15 mouse cellular contexts compared by ENCODE assay signal in genomic region chr5:92893711-92894110, GRCm38 (mm10).
DNase-seq lines count a peak whose midpoint lies in the region; ATAC-seq and TF ChIP-seq lines count a peak whose summit lies in the region.
"Had no signal": no experiment of that assay in that cellular context is flagged by ENCODE, and none has a peak within 500 bp of the region (broad histone marks: within the 10 kb centered on the region; RNA-seq: fewer than 3 reads in every experiment).

No protein-coding gene starts in this region.

- no peaks in the 10 kb centered on the region for H3K27me3 ChIP-seq in intestine, embryonic 14.5 days (replicated peaks; ENCODE audit: control insufficient read depth, insufficient read depth, low read length)
- H3K27me3 ChIP-seq in intestine, postnatal 0 days (replicated peaks; ENCODE audit: control insufficient read depth, insufficient read depth, low read length): no peaks in the 10 kb centered on the region
- H3K27me3 ChIP-seq in midbrain, embryonic 13.5 days: no peaks in the 10 kb centered on the region
- no peaks in the 10 kb centered on the region for H3K27me3 ChIP-seq in midbrain, embryonic 16.5 days (ENCODE audit: control insufficient read depth, insufficient read depth, low read depth, low read length)
- no peaks in the 10 kb centered on the region for H3K27me3 ChIP-seq in forebrain, embryonic 12.5 days
- H3K27me3 ChIP-seq in lung, postnatal 0 days (replicated peaks; ENCODE audit: insufficient read depth, low read length): no peaks in the 10 kb centered on the region

- DNase-seq in intestine, embryonic 14.5 days (ENCODE audit: low spot score): no peak
- no peak for DNase-seq in lung, postnatal 0 days (ENCODE audit: low spot score)
- no peak for DNase-seq in cerebellum, postnatal 25 days
- DNase-seq: cerebellum, adult 18-20 months; gastrocnemius, postnatal 14 days; layer of hippocampus, adult 9-11 months; liver, embryonic 13.5 days; lung, postnatal 4 days; thymus, adult 18-20 months had no signal

- TF ChIP-seq EP300 in lung, postnatal 0 days (IDR thresholded peaks at IDR 0.05): no peak

- TF ChIP-seq CTCF in intestine, postnatal 0 days (IDR thresholded peaks at IDR 0.05; ENCODE audit: low read depth): no peak
- no peak for TF ChIP-seq CTCF in lung, postnatal 0 days (IDR thresholded peaks at IDR 0.05)

- no peaks in the 10 kb centered on the region for H3K36me3 ChIP-seq in intestine, embryonic 14.5 days (ENCODE audit: control insufficient read depth, insufficient read depth, low read length)
- H3K36me3 ChIP-seq in intestine, postnatal 0 days (ENCODE audit: control insufficient read depth, insufficient read depth): no peaks in the 10 kb centered on the region
- H3K36me3 ChIP-seq in midbrain, embryonic 13.5 days: no peaks in the 10 kb centered on the region
- H3K36me3 ChIP-seq in midbrain, embryonic 16.5 days (ENCODE audit: control insufficient read depth, insufficient read depth, low read length): no peaks in the 10 kb centered on the region
- H3K36me3 ChIP-seq in forebrain, embryonic 12.5 days (replicated peaks): no peaks in the 10 kb centered on the region
- no peaks in the 10 kb centered on the region for H3K36me3 ChIP-seq in lung, postnatal 0 days (ENCODE audit: insufficient read depth, low read length)
- H3K36me3 ChIP-seq: liver, embryonic 13.5 days had no signal

- peak overlapping the region; percentile 59; the same call in 1 of the 2 replicates for H3K27ac ChIP-seq in intestine, embryonic 14.5 days (ENCODE audit: low read depth)
- H3K27ac ChIP-seq in intestine, postnatal 0 days (ENCODE audit: low read depth, low read length): no peak overlapping the region; the same call in 1 of the 2 replicates
- 0 out of 2 replicates have a peak overlapping the region, but pooled peaks have one; percentile 4 for H3K27ac ChIP-seq in midbrain, embryonic 13.5 days
- H3K27ac ChIP-seq in midbrain, embryonic 16.5 days (ENCODE audit: low read length): no peak overlapping the region
- peak overlapping the region; percentile 67 for H3K27ac ChIP-seq in forebrain, embryonic 12.5 days
- H3K27ac ChIP-seq in lung, postnatal 0 days (ENCODE audit: low read length): no peak overlapping the region
- H3K27ac ChIP-seq: kidney, postnatal 0 days; liver, embryonic 13.5 days had no signal

- H3K4me2 ChIP-seq in intestine, embryonic 14.5 days (ENCODE audit: low read length): no peak overlapping the region
- no peak overlapping the region for H3K4me2 ChIP-seq in intestine, postnatal 0 days (replicated peaks; ENCODE audit: low read depth)
- H3K4me2 ChIP-seq in midbrain, embryonic 13.5 days (replicated peaks): no peak overlapping the region
- H3K4me2 ChIP-seq in midbrain, embryonic 16.5 days (ENCODE audit: low read length): no peak overlapping the region
- peak overlapping the region; percentile 15 for H3K4me2 ChIP-seq in forebrain, embryonic 12.5 days
- H3K4me2 ChIP-seq in lung, postnatal 0 days (replicated peaks; ENCODE audit: low read depth, low read length): no peak overlapping the region
- H3K4me2 ChIP-seq: heart, embryonic 11.5 days; liver, embryonic 13.5 days had no signal

- peaks cover 26% of the 10 kb centered on the region for H3K4me1 ChIP-seq in intestine, embryonic 14.5 days (replicated peaks; ENCODE audit: control insufficient read depth, insufficient read depth, low read length)
- peaks cover 17% of the 10 kb centered on the region; the same call in 1 of the 2 replicates for H3K4me1 ChIP-seq in intestine, postnatal 0 days (replicated peaks; ENCODE audit: control insufficient read depth, insufficient read depth, low read length)
- H3K4me1 ChIP-seq in midbrain, embryonic 13.5 days (replicated peaks): peaks cover 29% of the 10 kb centered on the region
- peaks cover 6% of the 10 kb centered on the region for H3K4me1 ChIP-seq in midbrain, embryonic 16.5 days (ENCODE audit: control insufficient read depth, insufficient read depth, low read length)
- H3K4me1 ChIP-seq in forebrain, embryonic 12.5 days: peaks cover 36% of the 10 kb centered on the region
- peaks cover 7% of the 10 kb centered on the region; the same call in 1 of the 2 replicates for H3K4me1 ChIP-seq in lung, postnatal 0 days (ENCODE audit: insufficient read depth, low read depth, low read length)

- no peak overlapping the region for H3K9ac ChIP-seq in intestine, embryonic 14.5 days (ENCODE audit: low read length)
- no peak overlapping the region for H3K9ac ChIP-seq in intestine, postnatal 0 days (ENCODE audit: low read depth, low read length)
- H3K9ac ChIP-seq in midbrain, embryonic 13.5 days (replicated peaks): no peak overlapping the region
- H3K9ac ChIP-seq in midbrain, embryonic 16.5 days (ENCODE audit: low read depth, low read length): no peak overlapping the region
- no peak overlapping the region for H3K9ac ChIP-seq in forebrain, embryonic 12.5 days
- no peak overlapping the region for H3K9ac ChIP-seq in lung, postnatal 0 days (replicated peaks; ENCODE audit: low read depth)
- H3K9ac ChIP-seq: liver, embryonic 13.5 days had no signal

- no peaks in the 10 kb centered on the region for H3K9me3 ChIP-seq in intestine, embryonic 14.5 days (ENCODE audit: control insufficient read depth, low read length)
- H3K9me3 ChIP-seq in intestine, postnatal 0 days (ENCODE audit: control insufficient read depth): no peaks in the 10 kb centered on the region
- H3K9me3 ChIP-seq in midbrain, embryonic 13.5 days: no peaks in the 10 kb centered on the region
- H3K9me3 ChIP-seq in midbrain, embryonic 16.5 days (replicated peaks; ENCODE audit: control insufficient read depth, low read length, poor library complexity, severe bottlenecking): no peaks in the 10 kb centered on the region
- no peaks in the 10 kb centered on the region for H3K9me3 ChIP-seq in forebrain, embryonic 12.5 days
- no peaks in the 10 kb centered on the region for H3K9me3 ChIP-seq in lung, postnatal 0 days (ENCODE audit: low read length)
- H3K9me3 ChIP-seq: liver, embryonic 13.5 days had no signal

- no peak overlapping the region for H3K4me3 ChIP-seq in intestine, embryonic 14.5 days (ENCODE audit: low read depth, low read length)
- no peak overlapping the region for H3K4me3 ChIP-seq in intestine, postnatal 0 days (ENCODE audit: low read depth, low read length)
- no peak overlapping the region for H3K4me3 ChIP-seq in midbrain, embryonic 13.5 days (replicated peaks)
- no peak overlapping the region for H3K4me3 ChIP-seq in midbrain, embryonic 16.5 days (ENCODE audit: low read depth, low read length)
- no peak overlapping the region for H3K4me3 ChIP-seq in forebrain, embryonic 12.5 days (replicated peaks)
- H3K4me3 ChIP-seq in lung, postnatal 0 days (ENCODE audit: low read depth, low read length): no peak overlapping the region
- H3K4me3 ChIP-seq: liver, embryonic 13.5 days had no signal

- WGBS in intestine, embryonic 14.5 days: 4% methylated on average over 1 of the region's 1 CpGs
- WGBS in intestine, postnatal 0 days: 22% methylated on average over 1 of the region's 1 CpGs
- 0% methylated on average over 1 of the region's 1 CpGs for WGBS in midbrain, embryonic 13.5 days
- WGBS in midbrain, embryonic 16.5 days: 9% methylated on average over 1 of the region's 1 CpGs
- WGBS in forebrain, embryonic 12.5 days: 4% methylated on average over 1 of the region's 1 CpGs
- 22% methylated on average over 1 of the region's 1 CpGs for WGBS in lung, postnatal 0 days

- no peak for ATAC-seq in intestine, embryonic 14.5 days (replicated peaks; ENCODE audit: low FRiP score, low TSS enrichment, low read depth)
- no peak for ATAC-seq in intestine, postnatal 0 days
- ATAC-seq in midbrain, embryonic 13.5 days: no peak
- ATAC-seq in midbrain, embryonic 16.5 days: no peak
- ATAC-seq in forebrain, embryonic 12.5 days (ENCODE audit: low FRiP score): no peak
- no peak for ATAC-seq in lung, postnatal 0 days

Comparison
In these comparisons a context has a peak if more than half of its experiments do, and no peak if none do; other contexts are left out.
1. H3K27ac ChIP-seq: peak in intestine, embryonic 14.5 days (single experiment), midbrain, embryonic 13.5 days (single experiment) and forebrain, embryonic 12.5 days (single experiment); none in intestine, postnatal 0 days (single experiment), midbrain, embryonic 16.5 days (single experiment) and lung, postnatal 0 days (single experiment).